Mouse (Mus musculus) liver, embryonic 15.5 days (tissue): ENCODE results near the gene Tbc1d9b. TPM values are rescaled to one million over a fixed set of nuclear protein-coding genes. Genes with fewer than 3 reads are reported as not detected.

Source experiments
- polyA plus RNA-seq: library from polyadenylated mRNA; unstranded; fragments of >200 nt; fragmentation: Nextera tagmentation; extraction: Ambion mirVana; gene quantifications from 2 replicates; pipeline ENCODE4 v1.2.1, GENCODE M21; 2015

Tbc1d9b gene
- polyA plus RNA-seq, 1 experiment from 2014 or later = 11.7 TPM

Other genes with a start within 250 kb of the Tbc1d9b start
- 0.05 TPM in 1 of 2 replicates, not detected in the other for gene Rasgef1c, start 229.6 kb upstream of the Tbc1d9b start, polyA plus RNA-seq
- 36.6 and 37.7 TPM in 2 replicates for gene Rnf130, start 106.0 kb upstream of the Tbc1d9b start, polyA plus RNA-seq
- gene Mrnip, start 43.0 kb downstream of the Tbc1d9b start, polyA plus RNA-seq = 7.6 and 8.4 TPM in 2 replicates
- gene Sqstm1, start 79.4 kb downstream of the Tbc1d9b start, polyA plus RNA-seq = 161 and 189 TPM in 2 replicates
- gene Mgat4b, start 79.5 kb downstream of the Tbc1d9b start, polyA plus RNA-seq = 12.7 and 14.9 TPM in 2 replicates
- 0.46 and 0.51 TPM in 2 replicates for gene Ltc4s, start 107.2 kb downstream of the Tbc1d9b start, polyA plus RNA-seq
- gene Maml1, start 160.9 kb downstream of the Tbc1d9b start, polyA plus RNA-seq = 1.5 and 2.1 TPM in 2 replicates
- gene Canx, start 194.3 kb downstream of the Tbc1d9b start, polyA plus RNA-seq = 172 and 176 TPM in 2 replicates
- not detected in 2 replicates for gene Cby3, start 223.1 kb downstream of the Tbc1d9b start, polyA plus RNA-seq
- 98.1 and 102 TPM in 2 replicates for gene Hnrnph1, start 245.6 kb downstream of the Tbc1d9b start, polyA plus RNA-seq